ENCODE assay signal across 27 mouse cellular contexts in genomic region chr6:15130142-15130541, GRCm38 (mm10).
"Had no signal": no experiment of that assay in that cellular context is flagged by ENCODE, and none has a peak within 500 bp of the region (broad histone marks: within the 10 kb centered on the region; RNA-seq: fewer than 3 reads in every experiment).

No protein-coding gene starts in this region.

- H3K4me2 ChIP-seq: heart, embryonic 11.5 days; heart, embryonic 13.5 days; heart, embryonic 15.5 days; hindbrain, embryonic 12.5 days; hindbrain, embryonic 14.5 days; intestine, embryonic 15.5 days; limb, embryonic 15.5 days; liver, embryonic 12.5 days had no signal

- DNase-seq: forebrain, postnatal 0 days; gastrocnemius, postnatal 10 days; gastrocnemius, postnatal 25 days; heart, adult 2 months; heart, postnatal 14 days; heart, postnatal 36 days; kidney, adult 18-20 months; kidney, adult 8-10 months; kidney, postnatal 10 days; kidney, postnatal 25 days; kidney, postnatal 4 days; left cerebral cortex, postnatal 4 days had no signal

- H3K9me3 ChIP-seq: heart, embryonic 13.5 days; heart, embryonic 15.5 days; hindbrain, embryonic 10.5 days; hindbrain, embryonic 12.5 days; intestine, embryonic 15.5 days; limb, embryonic 15.5 days; liver, embryonic 12.5 days had no signal

- H3K9ac ChIP-seq: forebrain, postnatal 0 days; heart, embryonic 13.5 days; heart, embryonic 15.5 days; hindbrain, embryonic 12.5 days; hindbrain, embryonic 14.5 days; intestine, embryonic 15.5 days; limb, embryonic 15.5 days; liver, embryonic 12.5 days; liver, embryonic 14.5 days had no signal

- H3K4me3 ChIP-seq: heart, adult 2 months; heart, embryonic 13.5 days; heart, embryonic 15.5 days; hindbrain, embryonic 10.5 days; hindbrain, embryonic 12.5 days; intestine, embryonic 15.5 days; layer of hippocampus, adult 2 months; left cerebral cortex, adult 2 months; limb, embryonic 15.5 days; liver, embryonic 12.5 days had no signal

- ATAC-seq: forebrain, postnatal 0 days; hindbrain, embryonic 16.5 days; inflammation-experienced regulatory T-cells, adult 6 months; intestine, embryonic 15.5 days; intestine, postnatal 0 days; liver, embryonic 12.5 days had no signal

- H3K27me3 ChIP-seq: heart, embryonic 13.5 days; heart, embryonic 15.5 days; hindbrain, embryonic 12.5 days; intestine, embryonic 15.5 days; limb, embryonic 15.5 days; liver, embryonic 12.5 days had no signal

- H3K4me1 ChIP-seq: heart, embryonic 13.5 days; heart, embryonic 15.5 days; hindbrain, embryonic 10.5 days; hindbrain, embryonic 12.5 days; intestine, embryonic 15.5 days; limb, embryonic 15.5 days; liver, embryonic 12.5 days had no signal

- H3K36me3 ChIP-seq: heart, embryonic 13.5 days; heart, embryonic 15.5 days; hindbrain, embryonic 10.5 days; hindbrain, embryonic 12.5 days; intestine, embryonic 15.5 days; limb, embryonic 15.5 days; liver, embryonic 12.5 days had no signal

- H3K27ac ChIP-seq: heart, adult 2 months; heart, embryonic 13.5 days; heart, embryonic 15.5 days; hindbrain, embryonic 10.5 days; hindbrain, embryonic 12.5 days; hindbrain, embryonic 14.5 days; intestine, embryonic 15.5 days; layer of hippocampus, adult 2 months; left cerebral cortex, adult 2 months; limb, embryonic 15.5 days; liver, embryonic 12.5 days; liver, embryonic 14.5 days had no signal
